Mouse (Mus musculus): ENCODE data around the gene Eif2b2. TPM values are rescaled to one million over a fixed set of nuclear protein-coding genes. Genes with fewer than 3 reads are reported as not detected.
A peak's percentile ranks its signal among the peaks of the same experiment; 100 is the strongest.

The Eif2b2 gene
- total RNA-seq (2012; rRNA removed): 123 and 138 TPM in 2 replicates
- 83.6 and 94.9 TPM in 2 replicates for total RNA-seq (2014; rRNA removed)
- 143 and 180 TPM in 2 replicates for polyA plus RNA-seq (2012; ENCODE audit: insufficient read length, low read depth)

GRCm38 (mm10) chr12:85219236-85219904, at the start of gene Eif2b2:
TSS of gene Eif2b2 (plus strand) at chr12:85219481.
- TF ChIP-seq ZKSCAN1 (IDR thresholded peaks at IDR 0.05; ENCODE audit: borderline replicate concordance, low read depth, low read length) (no peak), GABPA (IDR thresholded peaks at IDR 0.05; ENCODE audit: insufficient replicate concordance, low read depth, low read length) (no peak), MXI1 (IDR thresholded peaks at IDR 0.05; ENCODE audit: low read depth, low read length) (peak; percentile 95), NELFE (IDR thresholded peaks at IDR 0.05; ENCODE audit: low read depth, low read length) (peak; percentile 75), MAFK (IDR thresholded peaks at IDR 0.05; ENCODE audit: insufficient replicate concordance, low read length) (no peak), TBP (conservative IDR thresholded peaks at IDR 0.05; ENCODE audit: low read depth, low read length) (peak; percentile 64; the same call in 1 of the 2 replicates), BHLHE40 (IDR thresholded peaks at IDR 0.05; ENCODE audit: low read depth, low read length) (no peak), JUND (conservative IDR thresholded peaks at IDR 0.05; ENCODE audit: low read depth, low read length) (no peak), MYC (IDR thresholded peaks at IDR 0.05; ENCODE audit: low read depth, low read length) (no peak), RCOR1 (conservative IDR thresholded peaks at IDR 0.05; ENCODE audit: low read depth, low read length) (no peak), USF2 (conservative IDR thresholded peaks at IDR 0.05; ENCODE audit: low read depth, low read length) (no peak), POLR2AphosphoS2 (IDR thresholded peaks at IDR 0.05; ENCODE audit: low read depth, low read length) (peak; percentile 77; the same call in 1 of the 2 replicates), MAX (IDR thresholded peaks at IDR 0.05; ENCODE audit: low read length) (no peak), POLR2A (IDR thresholded peaks at IDR 0.05; ENCODE audit: low read depth, low read length) (peak; percentile 83), ZMIZ1 (IDR thresholded peaks at IDR 0.05; ENCODE audit: low read depth, low read length) (no peak), TCF12 (IDR thresholded peaks at IDR 0.05; ENCODE audit: low read depth, low read length) (no peak; the same call in 1 of the 2 replicates), CHD1 (IDR thresholded peaks at IDR 0.05; ENCODE audit: low read depth, low read length) (no peak), PAX5 (IDR thresholded peaks at IDR 0.05; ENCODE audit: low read length) (no peak), MEF2A (IDR thresholded peaks at IDR 0.05; ENCODE audit: borderline replicate concordance, low read depth, low read length) (no peak; the same call in 1 of the 2 replicates), JUN (IDR thresholded peaks at IDR 0.05; ENCODE audit: insufficient read depth, low read depth, low read length) (no peak), CTCF (conservative IDR thresholded peaks at IDR 0.05 in 1 of 2, IDR thresholded peaks at IDR 0.05 in 1 of 2; ENCODE audit: low read depth in 2 of 2, low read length in 2 of 2) (no peak), ZNF384 (IDR thresholded peaks at IDR 0.05; ENCODE audit: low read depth, low read length) (no peak), USF1 (IDR thresholded peaks at IDR 0.05; ENCODE audit: low read depth, low read length) (no peak), KAT2A (IDR thresholded peaks at IDR 0.05; ENCODE audit: insufficient replicate concordance, low read length) (peak; percentile 79; the same call in 1 of the 2 replicates), IRF4 (IDR thresholded peaks at IDR 0.05; ENCODE audit: low read depth, low read length) (peak; percentile 65; the same call in 1 of the 2 replicates), ELF1 (IDR thresholded peaks at IDR 0.05; ENCODE audit: low read depth, low read length) (peak; percentile 85), SMC3 (IDR thresholded peaks at IDR 0.05; ENCODE audit: low read depth, low read length) (no peak), SIN3A (IDR thresholded peaks at IDR 0.05; ENCODE audit: low read length) (peak; percentile 90), NRF1 (IDR thresholded peaks at IDR 0.05; ENCODE audit: low read depth, low read length) (peak; percentile 83), ETS1 (conservative IDR thresholded peaks at IDR 0.05; ENCODE audit: low read depth, low read length) (no peak), UBTF (IDR thresholded peaks at IDR 0.05; ENCODE audit: low read depth, low read length) (no peak), E2F4 (IDR thresholded peaks at IDR 0.05; ENCODE audit: insufficient replicate concordance, low read depth, low read length) (no peak), CHD2 (IDR thresholded peaks at IDR 0.05; ENCODE audit: low read length) (peak; percentile 79), HCFC1 (IDR thresholded peaks at IDR 0.05; ENCODE audit: low read depth, low read length) (peak; percentile 92), MAZ (IDR thresholded peaks at IDR 0.05; ENCODE audit: low read depth, low read length) (no peak), RAD21 (IDR thresholded peaks at IDR 0.05; ENCODE audit: low read depth, low read length) (no peak), ZC3H11A (IDR thresholded peaks at IDR 0.05; ENCODE audit: low read depth, low read length) (no peak), EP300 (IDR thresholded peaks at IDR 0.05; ENCODE audit: low read length) (no peak)
- Histone ChIP-seq H3K79me2 (replicated peaks; ENCODE audit: control insufficient read depth, extremely low read depth, insufficient read depth, poor library complexity, severe bottlenecking) (peaks cover 13% of the 10 kb centered on the region), H3K4me2 (ENCODE audit: insufficient read depth, low read depth, poor library complexity, severe bottlenecking) (peak within 1 kb of the TSS; percentile 82), H3K4me1 (ENCODE audit: control insufficient read depth in 1 of 2, insufficient read depth in 2 of 2) (peaks cover 12 to 21% of the 10 kb centered on the region in 2 experiments), H3K9me3 (replicated peaks; ENCODE audit: low read length) (no peaks in the 10 kb centered on the region), H3K36me3 (replicated peaks in 1 of 2; ENCODE audit: control insufficient read depth in 1 of 2, insufficient read depth in 1 of 2, low read length in 1 of 2) (peaks cover 25 to 36% of the 10 kb centered on the region in 2 experiments), H3K9ac (ENCODE audit: insufficient read depth, low read depth) (peak within 1 kb of the TSS; percentile 59), H3K27me3 (replicated peaks) (no peaks in the 10 kb centered on the region), H3K4me3 (replicated peaks in 1 of 3; ENCODE audit: low read depth in 2 of 3, low read length in 2 of 3, poor library complexity in 1 of 3) (peak within 1 kb of the TSS; percentile 82 to 94 (median 90)), H3K27ac (ENCODE audit: insufficient read depth, low read depth) (no peak within 1 kb of the TSS)
- peak; percentile 97 for DNase-seq (ENCODE audit: extremely low read depth)
- dilution Hi-C loops (cut with MboI; ENCODE audit: extremely low pct_ligation_motif_present, extremely low pct_unique_long_range_greater_than_20kb, low sequenced_read_pairs) (no loop called here), in situ Hi-C loops (cut with MboI; ENCODE audit: low pct_ligation_motif_present, low pct_unique_long_range_greater_than_20kb, low sequenced_read_pairs) (no loop called here)
